Mouse (Mus musculus) urinary bladder, postnatal 14 days (tissue): ENCODE measurements around the gene Acot4.
"Not testable (repeated sequence)": the region's sequence is repeated elsewhere in the genome, so short reads cannot be mapped to it uniquely, and the experiment has no call there.

Experiments
- DNase-seq: peaks from one replicate; pipeline ENCODE4 v3.0.0; 2021; ENCODE audit warnings: low spot score

Gene Acot4

DNA sequence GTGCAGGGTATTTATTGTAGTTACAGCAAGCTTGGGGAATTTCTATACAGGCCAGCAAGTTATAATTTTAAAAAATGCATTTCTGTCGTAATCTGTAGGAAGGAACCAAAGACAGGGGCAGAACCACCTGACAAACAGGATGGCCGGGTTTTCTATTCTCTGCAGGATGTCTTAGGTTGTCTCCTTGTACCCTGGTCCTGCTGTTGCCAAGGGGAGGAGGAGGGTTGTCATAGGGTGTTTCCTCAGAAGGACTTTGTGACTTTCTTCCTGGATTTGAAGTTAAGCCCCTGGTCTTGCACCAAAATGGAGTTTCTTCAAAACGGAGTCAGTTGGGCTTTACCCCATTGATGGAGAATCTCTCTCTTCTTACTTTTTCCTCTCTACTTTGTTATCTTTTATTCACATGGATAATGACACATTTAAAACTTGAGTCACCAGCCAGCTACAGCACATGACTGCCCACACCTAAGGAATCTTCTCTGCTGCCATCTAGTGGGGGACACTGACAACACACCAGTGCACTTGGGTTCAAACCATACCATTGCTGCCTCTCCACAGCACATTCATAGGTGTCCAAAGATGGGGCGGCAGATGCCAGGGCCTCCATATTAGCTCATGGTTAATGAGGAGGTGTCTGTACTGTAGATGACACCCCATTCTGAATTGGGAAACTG is 7.4 kb upstream of the Acot4 start:
- DNase-seq: peak; percentile 80

DNA sequence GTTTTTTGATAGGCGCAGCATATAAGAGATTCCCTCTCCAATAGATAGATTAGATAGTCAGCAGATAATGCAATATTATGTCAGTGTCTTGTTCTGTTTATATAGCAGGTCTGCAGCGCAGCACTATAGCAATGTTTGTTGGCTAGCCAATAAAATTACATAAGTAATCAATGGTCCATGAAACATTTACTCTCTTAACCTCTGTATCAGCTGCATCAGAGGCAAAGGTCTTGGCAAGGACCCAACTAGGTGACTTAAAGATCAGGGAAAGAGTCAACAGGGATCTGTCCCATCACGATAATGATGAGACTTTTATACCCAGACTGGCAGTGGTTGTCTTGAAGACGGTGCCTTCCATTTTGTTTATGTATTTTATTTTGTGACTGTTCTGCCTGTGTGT is 5.3 kb upstream of the Acot4 start:
- no peak for DNase-seq

DNA sequence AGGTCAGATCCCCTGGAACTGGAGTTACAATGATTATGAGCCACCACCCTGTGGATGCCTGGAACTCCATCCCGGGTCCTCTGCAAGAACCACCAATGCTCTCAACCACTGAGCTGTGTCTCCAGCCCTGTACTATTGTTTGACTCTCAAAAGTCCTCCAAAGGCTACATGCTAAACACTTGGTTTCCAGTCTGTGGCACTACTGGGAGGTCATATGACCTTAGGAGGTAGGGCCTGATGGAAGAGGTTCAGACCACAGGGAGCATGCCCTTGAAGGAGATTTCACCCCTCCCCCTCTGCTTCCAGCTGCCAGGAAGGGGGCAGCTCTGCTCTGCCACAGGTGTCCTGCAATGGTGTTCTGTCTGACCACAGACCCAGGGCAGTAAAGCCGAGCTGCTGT is 4.9 kb upstream of the Acot4 start:
- DNase-seq: not testable (repeated sequence)

DNA sequence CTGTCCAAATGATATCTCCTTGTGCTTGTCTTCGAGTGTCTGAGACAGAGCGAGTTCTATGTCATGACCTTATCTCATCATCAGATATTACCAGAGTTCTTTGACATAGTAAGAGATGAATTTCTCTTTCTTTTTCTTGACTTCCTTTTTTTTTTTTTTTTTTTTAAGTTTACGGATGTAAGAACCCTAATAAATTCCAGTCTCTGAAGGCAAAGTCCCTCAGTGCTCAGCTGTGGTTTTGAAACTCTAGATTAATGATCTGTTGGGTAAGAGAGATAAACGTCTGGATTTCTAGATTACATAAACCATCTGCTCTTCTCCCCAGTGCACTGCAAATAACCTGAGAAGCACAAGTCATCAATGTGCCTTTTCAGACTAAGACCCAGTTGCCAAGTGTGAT is 4.1 kb upstream of the Acot4 start:
- no peak for DNase-seq

DNA sequence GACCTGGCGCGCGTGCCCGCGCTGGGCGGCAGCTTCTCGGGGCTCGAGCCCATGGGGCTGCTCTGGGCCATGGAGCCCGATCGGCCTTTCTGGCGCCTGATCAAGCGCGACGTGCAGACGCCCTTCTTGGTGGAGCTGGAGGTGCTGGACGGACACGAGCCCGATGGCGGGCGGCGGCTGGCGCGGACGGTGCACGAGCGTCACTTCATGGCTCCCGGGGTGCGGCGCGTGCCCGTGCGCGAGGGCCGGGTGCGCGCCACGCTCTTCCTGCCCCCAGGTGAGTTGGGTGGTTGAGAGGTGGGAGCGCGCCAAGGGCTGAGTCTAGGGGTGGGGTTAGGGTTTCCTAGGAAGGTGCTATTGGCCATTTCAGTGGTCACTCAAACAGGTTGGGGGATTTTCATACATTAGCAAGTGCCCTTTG is 522 bp downstream of the Acot4 start, which contains the start of gene Gm49366:
Gene Gm49366 (plus strand): TSS at position 245 of the 421 bp plus-strand sequence.
- peak; percentile 29 for DNase-seq

DNA sequence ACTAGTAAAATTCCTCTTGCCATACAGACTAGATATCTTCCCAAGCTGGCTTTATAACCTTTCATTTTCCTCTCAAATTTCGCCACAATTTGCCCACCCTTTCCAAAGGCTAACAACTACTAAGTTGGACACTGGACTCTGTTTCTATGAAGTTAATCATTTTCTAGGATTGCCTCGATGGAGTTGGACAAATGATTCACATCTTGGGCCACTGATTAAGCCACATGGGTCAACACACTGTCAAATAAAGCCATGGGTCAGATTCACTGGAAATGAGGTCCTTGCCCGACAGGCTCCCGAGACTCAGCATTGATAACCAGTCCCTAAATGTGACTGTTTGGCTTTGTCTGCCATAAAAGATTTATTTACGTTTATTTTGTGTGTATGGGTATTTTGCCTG is 4.1 kb downstream of the Acot4 start:
- DNase-seq: no peak

DNA sequence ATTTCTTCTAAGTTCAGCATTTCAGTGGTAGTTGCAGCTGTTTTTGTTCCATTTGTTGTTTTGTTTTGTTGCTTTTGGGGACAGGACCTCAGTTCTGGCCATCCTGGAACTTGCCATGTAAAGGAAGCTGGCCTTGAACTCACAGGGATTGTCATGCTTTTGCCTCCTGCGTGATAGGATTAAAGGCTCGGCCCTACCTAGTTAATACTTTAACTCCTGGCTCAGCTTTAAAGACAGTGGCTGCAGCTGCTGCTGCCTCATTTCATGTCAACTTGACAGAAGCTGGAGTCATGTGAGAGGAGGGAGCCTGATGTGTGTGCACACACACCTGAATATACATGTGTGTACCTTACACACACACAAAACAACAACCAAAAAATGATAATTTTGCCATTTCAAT is 5.9 kb downstream of the Acot4 start:
- no peak for DNase-seq

DNA sequence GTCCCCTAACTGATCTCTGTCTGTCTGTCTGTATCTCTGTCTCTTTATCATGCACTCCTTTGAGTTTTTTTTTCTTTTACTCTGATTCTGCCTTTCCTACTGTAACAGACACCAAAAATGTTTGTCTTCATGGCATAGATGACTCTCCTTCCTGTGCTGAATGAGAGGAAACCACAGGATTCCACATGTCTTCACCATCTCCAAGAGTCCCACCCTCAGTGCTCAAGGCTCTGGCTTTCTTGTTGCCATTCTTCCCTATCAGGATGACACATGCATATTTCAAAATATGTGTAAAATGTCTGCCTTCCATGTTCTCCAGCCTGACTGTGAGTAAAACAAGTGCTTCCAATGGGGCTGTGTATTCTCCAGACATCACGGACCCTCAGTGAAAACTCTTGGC is 8.7 kb downstream of the Acot4 start:
- no peak for DNase-seq

DNA sequence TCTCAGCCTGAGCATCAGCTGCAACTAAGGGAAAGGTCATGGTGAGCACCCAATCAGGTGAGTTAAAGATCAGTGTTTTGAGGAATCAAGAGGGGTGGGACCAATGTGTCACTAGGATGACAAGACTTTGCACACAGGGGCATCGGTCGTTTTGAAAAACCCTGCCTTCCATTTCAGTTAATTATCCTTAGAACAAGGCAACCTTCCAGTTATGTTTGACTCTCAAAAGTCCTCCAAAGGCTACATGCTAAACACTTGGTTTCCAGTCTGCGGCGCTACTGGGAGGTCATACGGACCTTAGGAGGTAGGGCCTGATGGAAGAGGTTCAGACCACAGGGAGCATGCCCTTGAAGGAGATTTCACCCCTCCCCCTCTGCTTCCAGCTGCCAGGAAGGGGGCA is 12.6 kb downstream of the Acot4 start:
- DNase-seq: not testable (repeated sequence)

DNA sequence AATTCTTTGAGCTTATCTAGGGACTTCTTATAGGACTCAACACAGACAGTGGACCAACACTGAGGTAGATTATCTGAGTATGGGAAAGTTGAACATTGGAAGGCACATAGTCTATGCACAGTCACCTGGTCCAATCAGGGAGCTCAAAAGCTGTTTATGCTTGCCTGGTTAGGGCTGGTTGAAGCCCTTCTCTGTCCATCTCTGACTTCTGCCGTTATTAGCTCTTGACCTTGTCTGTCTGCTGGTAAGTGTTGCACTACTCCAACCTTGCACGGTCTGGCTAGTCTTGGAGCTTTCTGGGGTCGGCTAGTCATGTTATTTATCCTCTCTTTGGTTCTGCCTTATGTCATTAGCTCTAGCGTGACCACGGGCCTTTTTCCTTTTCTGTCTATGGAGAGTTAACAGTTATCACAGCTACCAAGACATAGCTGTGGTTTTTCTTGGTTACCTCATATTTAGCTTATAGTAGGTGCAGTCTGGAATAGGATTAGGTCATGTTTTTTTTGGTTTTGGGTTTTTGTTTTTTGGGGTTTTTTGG is 13.8 kb downstream of the Acot4 start, which contains the start of gene Acot3:
Gene Acot3 (plus strand): TSS at position 208 of the 538 bp plus-strand sequence.
- no peak for DNase-seq

DNA sequence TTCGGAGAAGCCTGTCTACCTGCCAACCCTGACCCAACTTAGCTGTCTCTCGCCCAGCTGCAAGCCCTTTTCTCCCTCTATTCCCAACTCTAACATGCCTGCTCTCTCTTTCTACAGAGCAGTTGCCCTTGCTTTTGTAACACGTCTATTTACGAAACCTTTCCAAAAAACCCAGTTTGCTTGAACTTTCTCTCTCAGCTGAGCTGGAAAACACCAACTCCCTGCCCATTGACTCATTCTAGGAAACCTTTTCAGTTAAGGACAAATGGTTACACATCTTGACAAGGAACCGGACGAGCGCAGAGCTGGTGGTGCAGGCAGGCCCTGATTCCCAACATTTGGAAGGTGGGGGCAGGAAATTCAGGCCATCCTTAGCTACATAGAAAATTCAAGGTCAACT is 14.4 kb downstream of the Acot4 start:
- DNase-seq: no peak

DNA sequence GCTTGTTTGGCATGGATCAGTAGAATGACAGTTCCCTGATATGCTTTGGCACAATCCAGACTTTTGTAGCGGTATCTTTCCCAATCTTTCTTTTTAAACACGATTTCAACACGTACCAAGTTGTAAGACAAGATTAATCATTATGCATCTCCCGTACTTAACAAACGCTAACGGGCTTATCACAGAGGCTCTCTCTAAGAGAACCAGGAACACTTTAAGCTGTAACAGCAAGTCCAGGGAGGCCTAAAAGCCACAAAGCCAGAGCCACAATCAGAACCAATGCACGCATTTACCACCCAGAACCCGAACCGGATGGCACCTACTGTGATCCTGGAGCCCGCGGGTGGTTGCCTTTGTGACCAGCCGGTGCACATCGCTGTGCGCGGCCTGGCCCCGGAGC is 15.0 kb downstream of the Acot4 start:
- DNase-seq: no peak

DNA sequence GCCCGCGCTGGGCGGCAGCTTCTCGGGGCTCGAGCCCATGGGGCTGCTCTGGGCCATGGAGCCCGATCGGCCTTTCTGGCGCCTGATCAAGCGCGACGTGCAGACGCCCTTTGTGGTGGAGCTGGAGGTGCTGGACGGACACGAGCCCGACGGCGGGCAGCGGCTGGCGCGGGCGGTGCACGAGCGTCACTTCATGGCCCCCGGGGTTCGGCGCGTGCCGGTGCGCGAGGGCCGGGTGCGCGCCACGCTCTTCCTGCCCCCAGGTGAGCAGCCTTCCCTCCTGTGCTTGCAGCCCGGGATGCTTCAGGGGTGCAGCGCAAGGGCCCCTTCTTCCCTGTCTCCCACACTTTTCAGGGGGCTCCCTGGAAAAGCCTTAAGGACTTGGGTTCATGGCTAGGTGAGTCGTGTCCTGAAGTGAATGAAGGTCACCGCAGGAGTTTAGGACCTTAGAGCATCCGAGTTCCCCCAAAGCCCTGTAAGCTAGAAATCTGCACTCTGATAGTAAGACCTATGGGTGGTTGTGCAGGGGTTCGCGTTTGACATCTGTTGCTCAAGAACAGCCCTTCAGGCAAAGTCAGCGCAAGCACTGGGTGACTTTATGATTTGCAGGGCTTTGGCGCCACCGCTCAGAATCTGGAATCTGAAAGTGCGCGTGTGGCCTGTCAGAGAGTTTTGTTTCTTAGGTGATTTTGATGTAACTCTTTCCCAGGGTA is 15.7 kb downstream of the Acot4 start:
- no peak for DNase-seq

DNA sequence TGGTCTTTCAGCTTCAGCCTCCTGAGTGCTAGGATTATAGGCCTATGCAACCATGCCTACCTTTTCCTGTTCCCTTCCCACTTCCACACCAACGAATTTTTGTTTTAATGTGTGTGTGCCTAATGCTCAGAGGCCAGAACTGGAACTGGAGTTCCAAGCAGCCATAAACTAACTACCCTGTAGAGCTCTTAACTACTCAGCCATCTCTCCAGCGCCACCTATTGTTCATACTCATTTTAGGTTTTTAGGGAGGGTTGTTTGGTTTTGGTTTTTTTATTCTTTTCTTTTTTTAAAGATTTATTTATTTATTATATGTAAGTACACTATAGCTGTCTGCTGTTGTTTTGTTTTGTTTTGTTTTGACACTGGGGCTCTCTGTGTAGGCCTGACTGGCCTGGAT is 22.8 kb downstream of the Acot4 start:
- DNase-seq: no peak

DNA sequence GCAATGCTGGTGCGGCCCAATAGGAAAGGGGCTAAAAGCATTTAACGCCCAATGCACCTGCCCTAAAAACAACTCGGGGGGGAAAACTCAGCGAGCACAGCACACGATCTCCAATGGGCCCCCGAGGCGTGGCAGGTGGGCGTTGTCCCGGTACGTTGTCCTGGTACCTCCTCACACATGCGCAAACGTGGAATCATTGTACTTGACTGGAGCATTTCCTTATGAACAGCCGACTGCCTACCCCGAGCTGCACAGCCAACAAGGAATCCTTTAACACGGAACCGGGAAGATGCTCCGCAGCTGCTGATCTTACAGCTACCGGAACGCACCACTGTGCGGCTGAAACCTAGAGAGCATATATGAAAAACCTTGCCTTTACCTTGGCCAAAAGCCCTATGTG is 24.2 kb downstream of the Acot4 start:
- DNase-seq: no peak

DNA sequence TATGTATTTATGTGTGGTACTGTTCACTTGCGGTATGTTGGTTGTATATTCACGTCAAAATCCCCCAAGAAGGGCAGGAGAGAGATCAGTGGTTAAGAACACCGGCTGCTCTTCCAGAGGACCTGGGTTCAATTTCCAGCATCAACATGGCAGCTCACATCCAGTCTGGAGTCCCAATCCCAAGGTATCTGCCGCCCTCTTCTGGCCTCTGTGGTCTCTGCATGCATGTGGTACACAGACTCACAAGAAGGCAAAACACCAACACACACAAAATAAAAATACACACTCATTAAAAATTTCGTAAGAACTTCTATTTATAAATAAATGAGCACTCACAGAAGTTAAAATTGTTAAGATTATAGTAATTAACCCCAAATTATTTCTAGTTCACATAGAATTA is 25.0 kb downstream of the Acot4 start:
- no peak for DNase-seq

DNA sequence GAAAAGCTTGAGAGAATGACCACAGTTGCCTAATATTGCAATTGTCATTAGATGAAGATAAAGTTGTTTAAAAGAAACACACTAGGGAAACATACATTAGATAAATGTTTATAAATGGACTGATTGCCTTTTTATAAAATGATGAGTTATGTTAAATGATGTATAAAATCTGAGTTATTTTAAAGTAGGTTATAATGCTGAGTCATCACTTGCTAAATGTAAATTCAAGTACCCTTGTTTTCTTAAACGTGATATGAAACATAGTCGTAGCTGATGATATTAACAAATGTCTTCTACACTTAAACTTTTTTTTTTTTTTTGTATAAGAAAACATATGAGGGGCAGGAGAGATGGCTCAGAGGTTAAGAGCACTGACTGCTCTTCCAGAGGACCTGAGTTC is 25.7 kb downstream of the Acot4 start:
- no peak for DNase-seq

DNA sequence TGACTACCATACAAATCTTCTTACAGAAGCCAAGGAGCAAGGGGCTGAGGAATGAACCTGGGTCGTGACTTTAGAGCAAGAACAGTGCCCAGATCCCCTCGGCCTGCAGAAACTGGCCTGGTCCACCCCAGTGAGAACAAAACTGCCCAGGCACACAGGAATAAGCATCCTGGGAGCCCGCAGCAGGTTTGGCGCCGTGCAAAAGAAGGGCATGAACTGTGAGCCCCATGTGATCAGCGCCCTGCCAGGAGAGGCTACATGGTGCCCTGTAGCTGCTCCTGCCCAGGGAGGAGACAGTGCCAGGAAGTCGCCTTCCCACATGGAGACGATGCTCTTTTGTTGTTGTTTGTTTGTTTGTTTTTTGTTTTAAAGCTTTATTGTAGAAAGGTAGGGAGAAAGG is 26.4 kb downstream of the Acot4 start:
- DNase-seq: no peak

DNA sequence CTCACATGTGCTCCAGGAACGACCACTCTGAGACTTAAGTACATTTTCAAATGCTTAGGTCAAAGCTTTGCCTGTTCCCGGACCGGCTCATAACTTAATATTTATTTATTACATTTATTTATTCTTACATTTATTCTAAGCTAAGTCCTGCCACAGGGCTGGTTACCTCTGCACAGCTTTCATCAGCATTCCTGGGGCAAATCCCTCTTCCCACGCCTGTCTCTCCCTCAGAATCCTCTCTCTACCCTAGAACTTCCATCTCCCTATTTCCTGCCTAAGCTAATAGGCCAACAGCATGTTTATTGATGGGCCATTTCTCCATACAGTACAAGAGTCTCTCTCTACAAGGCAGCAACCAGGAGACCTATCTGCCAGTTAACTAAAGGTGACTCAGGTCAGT is 29.6 kb downstream of the Acot4 start:
- no peak for DNase-seq

DNA sequence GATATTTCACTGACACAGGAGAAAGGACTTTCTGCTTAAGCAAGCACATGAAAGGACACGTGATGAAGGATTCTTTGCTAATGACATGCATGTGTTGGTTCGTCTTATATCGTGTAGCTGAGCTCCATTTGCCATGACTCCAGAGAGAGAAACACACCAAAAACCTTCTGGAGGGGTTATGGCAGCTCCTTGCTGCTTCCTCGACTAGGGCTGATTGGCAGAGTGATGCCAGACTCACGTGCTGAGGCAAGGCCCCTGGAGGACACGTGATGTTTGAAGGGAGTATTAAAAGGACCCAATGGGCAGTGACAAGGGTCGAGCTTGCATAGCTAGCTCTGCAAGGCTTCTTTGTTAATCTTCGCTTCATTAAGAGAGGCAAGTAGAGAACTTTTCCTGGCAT is 30.1 kb downstream of the Acot4 start:
- DNase-seq: no peak

DNA sequence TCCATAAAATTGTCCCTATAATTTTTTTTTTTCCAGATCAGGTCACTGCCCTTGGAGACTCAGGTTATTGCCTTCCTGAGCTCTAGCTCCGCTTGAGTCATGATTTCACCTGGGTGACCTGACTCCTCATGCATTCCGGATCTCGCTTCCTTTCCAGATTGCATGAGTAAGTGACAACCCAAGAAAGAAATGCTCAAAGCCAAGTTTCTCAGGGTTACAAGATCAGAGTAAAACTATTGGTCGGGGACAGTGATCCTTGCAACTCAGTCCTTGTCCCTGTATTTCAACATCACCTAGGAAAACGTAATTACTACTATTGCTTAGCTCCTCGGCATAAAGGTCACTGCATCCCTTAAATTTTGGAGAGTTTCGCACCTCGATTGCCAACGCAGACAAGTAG is 30.8 kb downstream of the Acot4 start, which contains the start of gene Acot5:
Gene Acot5 (plus strand): TSS at position 340 of the 400 bp plus-strand sequence.
- no peak for DNase-seq

DNA sequence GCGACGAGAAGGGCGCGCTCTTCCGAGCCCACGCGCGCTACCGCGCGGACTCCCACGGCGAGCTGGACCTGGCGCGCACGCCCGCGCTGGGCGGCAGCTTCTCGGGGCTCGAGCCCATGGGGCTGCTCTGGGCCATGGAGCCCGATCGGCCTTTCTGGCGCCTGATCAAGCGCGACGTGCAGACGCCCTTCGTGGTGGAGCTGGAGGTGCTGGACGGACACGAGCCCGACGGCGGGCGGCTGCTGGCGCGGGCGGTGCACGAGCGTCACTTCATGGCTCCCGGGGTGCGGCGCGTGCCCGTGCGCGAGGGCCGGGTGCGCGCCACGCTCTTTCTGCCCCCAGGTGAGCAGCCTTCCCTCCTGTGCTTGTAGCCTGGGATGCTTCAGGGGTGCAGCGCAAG is 31.4 kb downstream of the Acot4 start:
- DNase-seq: peak; percentile 36

DNA sequence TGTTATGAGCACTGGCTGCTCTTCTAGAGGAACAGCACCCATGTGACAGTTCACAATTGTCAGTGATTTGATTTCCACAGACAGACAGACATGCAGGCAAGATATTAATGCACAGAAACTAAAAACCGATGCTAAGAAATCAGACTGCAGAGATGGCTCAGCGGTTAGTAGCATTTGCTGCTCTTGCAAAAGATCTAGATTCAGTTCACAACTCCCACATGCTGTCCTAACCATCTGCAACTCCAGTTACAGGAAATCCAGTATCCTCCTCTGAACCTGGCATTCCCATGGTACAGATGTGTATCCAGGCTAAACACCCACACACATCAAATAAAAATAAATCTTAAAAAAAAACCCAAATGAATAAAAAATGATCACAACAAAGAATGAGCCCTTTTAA is 33.5 kb downstream of the Acot4 start:
- no peak for DNase-seq
